Mouse (Mus musculus) left cerebral cortex, adult 6 months (tissue): Measurements from ENCODE around the gene Tcf25. TPM values are rescaled to one million over a fixed set of nuclear protein-coding genes. Genes with fewer than 3 reads are reported as not detected.

Experiments used
- long read RNA-seq, 2 experiments: library from polyadenylated mRNA; unstranded; transcript quantifications; one replicate each; pipeline ENCODE4 v2.0.0; 2019 to 2020
- polyA plus RNA-seq: library from polyadenylated mRNA; unstranded; fragments of <200 nt; fragmentation: Nextera tagmentation; gene quantifications from 2 replicates; pipeline ENCODE4 v1.2.3, GENCODE M21; 2021

Tcf25 gene
- polyA plus RNA-seq, result 382 and 422 TPM in 2 replicates
- long read RNA-seq, experiment 1, full-length matches to known transcripts, result 2,249 of 2,755 reads
- long read RNA-seq, experiment 1, partial matches to known transcripts, result 193 of 2,755 reads
- long read RNA-seq, experiment 1, other reads (novel, unspliced or antisense), result 313 of 2,755 reads
- long read RNA-seq, experiment 2, transcript Tcf25-205 (17 exons, 2,572 nt), result minor isoform, 18 of 800 reads
- long read RNA-seq, experiment 2, transcript Tcf25-202 (18 exons, 2,582 nt), result major isoform, 109 of 800 reads
- long read RNA-seq, experiment 2, transcript Tcf25-208 (18 exons, 2,649 nt), result minor isoform, 108 of 800 reads
- long read RNA-seq, experiment 2, transcript Tcf25-210 (5 exons, 827 nt), result minor isoform, 14 of 800 reads
- long read RNA-seq, experiment 2, partial matches to known transcripts, result 460 of 800 reads
- long read RNA-seq, experiment 2, other reads (novel, unspliced or antisense), result 86 of 800 reads

DNA sequence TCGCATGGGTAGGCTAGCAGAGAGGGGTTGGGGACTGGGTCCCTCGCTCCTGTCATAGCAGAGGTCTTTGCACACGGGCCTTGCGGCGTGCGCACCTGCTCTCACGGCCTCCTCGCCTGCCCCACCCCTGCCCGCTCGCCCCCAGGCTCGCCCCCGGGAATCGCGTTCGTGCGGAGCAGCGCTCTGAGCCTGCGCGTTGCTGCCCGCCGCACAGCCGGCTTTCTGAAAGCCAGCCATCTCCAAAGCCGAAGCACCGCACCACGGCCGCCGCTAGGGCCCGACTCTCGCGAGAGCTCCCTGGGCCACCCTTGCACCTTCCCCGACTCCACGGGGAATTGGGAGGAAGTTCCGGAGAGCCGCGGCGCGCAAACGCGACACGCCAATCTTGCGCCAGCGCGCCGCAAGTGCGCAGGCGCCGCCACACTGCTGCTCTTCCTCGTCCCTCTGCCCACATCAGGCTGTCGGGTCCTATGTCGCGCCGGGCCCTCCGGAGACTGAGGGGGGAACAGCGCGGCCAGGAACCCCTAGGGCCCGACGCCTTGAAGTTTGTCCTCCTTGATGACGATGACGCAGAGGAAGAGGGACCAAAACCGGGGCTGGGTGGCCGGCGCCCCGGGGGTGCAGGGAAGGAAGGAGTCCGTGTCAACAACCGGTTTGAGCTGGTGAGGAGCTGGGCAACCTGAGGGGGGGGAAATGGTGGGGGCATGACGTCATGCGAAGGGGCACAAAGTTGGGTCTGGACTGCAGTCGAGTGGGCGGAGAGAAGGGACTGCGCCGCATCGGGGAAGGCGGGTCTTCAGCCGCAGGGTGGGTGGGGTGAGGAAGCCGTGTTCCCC is at the start of gene Tcf25:
TSS of gene Tcf25 (plus strand) at position 351 of the 836 bp plus-strand sequence.

DNA sequence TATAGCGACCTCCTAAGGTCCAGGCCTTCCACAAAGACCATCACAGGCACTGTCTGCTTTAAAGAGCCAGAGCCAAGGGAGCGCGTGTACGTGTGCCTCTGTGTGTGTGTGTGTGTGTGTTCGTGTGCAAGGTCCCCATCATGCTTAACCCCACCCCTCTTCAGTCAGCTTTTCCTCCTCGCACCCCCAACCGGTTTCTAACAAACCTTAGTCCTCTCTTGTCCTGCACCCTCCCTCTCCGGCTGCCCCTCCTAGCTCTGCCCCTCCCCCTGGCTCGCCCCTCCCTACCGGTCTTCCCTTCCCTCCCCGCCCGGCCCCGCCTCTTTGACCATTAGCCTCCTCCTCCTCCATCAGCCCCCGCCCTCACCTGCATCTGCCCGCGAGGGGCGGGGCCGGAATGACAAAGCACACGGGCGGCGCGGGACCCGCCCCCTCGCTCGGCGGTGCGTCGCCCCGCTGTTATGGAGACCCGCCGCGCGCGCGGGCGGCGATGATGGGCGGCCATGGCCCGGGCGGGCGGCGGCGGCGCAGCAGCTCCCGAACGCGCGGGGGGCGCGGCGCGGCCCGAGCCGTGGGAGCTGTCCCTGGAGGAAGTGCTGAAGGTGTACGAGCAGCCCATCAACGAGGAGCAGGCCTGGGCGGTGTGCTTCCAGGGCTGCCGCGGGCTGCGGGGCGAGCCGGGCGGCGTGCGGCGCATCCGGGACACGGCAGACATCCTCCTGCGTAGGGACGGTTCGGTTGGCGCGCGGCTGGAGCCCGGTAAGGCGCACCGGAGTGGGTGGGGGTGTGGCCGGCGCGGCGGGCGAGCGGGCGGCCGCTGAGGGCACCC is 41.1 kb upstream of the Tcf25 start, which contains the start of gene Spire2:
TSS of gene Spire2 (plus strand) at position 452 of the 829 bp plus-strand sequence.

DNA sequence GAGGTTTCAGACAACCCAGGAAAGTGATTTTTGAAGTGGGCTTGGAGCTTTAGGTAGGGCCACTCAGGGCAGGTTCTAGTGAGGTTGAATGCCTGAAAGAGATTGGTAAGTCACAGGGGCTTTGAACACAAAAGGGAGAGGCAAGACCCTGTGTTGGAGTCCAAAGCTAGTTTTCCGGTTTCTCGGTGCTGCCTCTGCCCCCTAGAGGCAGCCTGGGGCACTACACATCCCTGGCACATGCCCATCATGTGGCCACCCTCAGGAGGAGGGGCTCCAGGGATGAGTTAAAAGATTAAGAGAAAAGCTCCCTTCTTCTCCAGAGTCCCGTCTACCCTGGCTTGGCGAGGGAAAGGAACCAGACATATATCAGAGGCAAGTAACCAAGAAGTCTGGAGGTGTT is 33.2 kb downstream of the Tcf25 start, which contains the start of gene Mc1r:
TSS of gene Mc1r (plus strand) at position 322 of the 400 bp plus-strand sequence.

DNA sequence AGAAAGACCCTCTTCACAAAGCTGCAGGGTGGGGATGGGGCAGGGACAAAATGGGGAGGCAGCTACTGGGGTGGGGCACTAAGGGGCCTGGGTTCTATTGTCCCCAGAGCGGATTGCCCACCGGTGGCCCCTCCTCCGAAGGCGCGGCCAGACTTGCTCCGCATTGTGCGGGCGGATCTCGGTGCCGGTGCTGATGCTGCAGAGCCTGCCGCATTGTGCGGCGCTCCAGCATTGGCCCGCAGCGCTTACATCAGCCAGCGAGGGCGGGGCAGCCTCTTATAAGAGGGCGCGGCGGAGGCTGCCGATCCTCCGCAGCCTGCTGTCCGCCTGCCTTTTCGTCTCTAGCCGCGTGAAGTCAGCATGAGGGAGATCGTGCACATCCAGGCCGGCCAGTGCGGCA is 37.7 kb downstream of the Tcf25 start, which contains the start of gene Tubb3:
TSS of gene Tubb3 (plus strand) at position 179 of the 400 bp plus-strand sequence.

DNA sequence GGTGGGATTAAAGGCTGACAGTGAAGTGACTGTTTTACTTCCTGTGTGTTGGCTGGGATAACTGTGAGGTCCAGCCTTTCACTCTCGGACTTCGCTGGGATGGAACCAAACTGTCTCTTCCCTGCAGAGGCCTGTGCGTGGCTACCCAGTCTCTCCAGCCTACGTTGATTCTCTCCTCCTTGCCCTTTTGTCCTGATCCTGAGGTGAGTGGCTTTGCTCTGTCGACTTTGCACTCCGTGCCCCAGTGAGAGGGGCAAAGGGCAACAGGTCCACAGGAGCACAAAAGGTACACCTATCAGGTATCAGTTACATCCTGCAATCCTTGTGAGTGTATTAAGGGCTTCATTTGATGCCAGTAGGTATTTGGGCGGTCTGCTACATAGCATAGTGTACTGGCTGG is 49.9 kb downstream of the Tcf25 start, which contains the start of gene Def8:
TSS of gene Def8 (plus strand) at position 87 of the 400 bp plus-strand sequence.

Other genes with a start within 250 kb of the Tcf25 start
- gene Sult5a1, start 215.4 kb upstream of the Tcf25 start, polyA plus RNA-seq, result 0.16 and 0.20 TPM in 2 replicates
- not detected in 2 replicates for gene Dpep1, start 187.5 kb upstream of the Tcf25 start, polyA plus RNA-seq
- gene Chmp1a, start 161.0 kb upstream of the Tcf25 start, polyA plus RNA-seq, result 94.3 and 139 TPM in 2 replicates
- gene Spata33, start 160.9 kb upstream of the Tcf25 start, polyA plus RNA-seq, result 8.6 and 9.6 TPM in 2 replicates
- gene Cdk10, start 148.9 kb upstream of the Tcf25 start, polyA plus RNA-seq, result 60.2 and 80.2 TPM in 2 replicates
- gene Spata2l, start 137.5 kb upstream of the Tcf25 start, polyA plus RNA-seq, result 31.7 and 37.1 TPM in 2 replicates
- 4.8 and 5.6 TPM in 2 replicates for gene Zfp276, start 119.6 kb upstream of the Tcf25 start, polyA plus RNA-seq
- gene Vps9d1, start 119.4 kb upstream of the Tcf25 start, polyA plus RNA-seq, result 20.4 and 31.0 TPM in 2 replicates
- gene Fanca, start 55.2 kb upstream of the Tcf25 start, polyA plus RNA-seq, result 0.33 and 1.2 TPM in 2 replicates
- 2.1 and 13.2 TPM in 2 replicates for gene Spire2, start 41.0 kb upstream of the Tcf25 start, polyA plus RNA-seq
- 0.04 TPM in 1 of 2 replicates, not detected in the other for gene Mc1r, start 33.4 kb downstream of the Tcf25 start, polyA plus RNA-seq
- gene Tubb3, start 37.7 kb downstream of the Tcf25 start, polyA plus RNA-seq, result 469 and 502 TPM in 2 replicates
- 12.6 and 13.2 TPM in 2 replicates for gene Def8, start 49.8 kb downstream of the Tcf25 start, polyA plus RNA-seq
- gene Afg3l1, start 104.2 kb downstream of the Tcf25 start, polyA plus RNA-seq, result 9.2 TPM in 2 replicates
- 22.2 and 23.9 TPM in 2 replicates for gene Dbndd1, start 141.7 kb downstream of the Tcf25 start, polyA plus RNA-seq
- 13.1 and 14.4 TPM in 2 replicates for gene Gas8, start 145.1 kb downstream of the Tcf25 start, polyA plus RNA-seq